Mouse (Mus musculus) heart, adult 2 months (tissue): ENCODE data around the gene Prkab2. TPM values are rescaled to one million over a fixed set of nuclear protein-coding genes. Genes with fewer than 3 reads are reported as not detected.

ENCODE experiments used
- DNase-seq, 2 experiments: peaks; one replicate each; pipeline ENCODE4 v3.0.0; 2021
- H3K27ac ChIP-seq: fragments of 200-600 bp; 2 replicates; pipeline ENCODE4 v1.8.1; 2022
- H3K27me3 ChIP-seq: fragments of 200-500 bp; 2 replicates; pipeline ENCODE4 v1.6.1; 2012; ENCODE audit warnings: mild to moderate bottlenecking, low read length, inconsistent platforms, mixed read lengths; ENCODE audit not compliant: control insufficient read depth, insufficient read depth
- H3K36me3 ChIP-seq: fragments of 200-500 bp; 2 replicates; pipeline ENCODE4 v1.6.1; 2012; ENCODE audit warnings: low read length, inconsistent platforms; ENCODE audit not compliant: control insufficient read depth, insufficient read depth
- H3K4me1 ChIP-seq: fragments of 200-500 bp; 2 replicates; pipeline ENCODE4 v1.6.1; 2011; ENCODE audit warnings: low read length; ENCODE audit not compliant: control insufficient read depth, insufficient read depth
- H3K4me3 ChIP-seq: fragments of 200-600 bp; 2 replicates; pipeline ENCODE4 v1.8.1; 2022
- H3K79me2 ChIP-seq: fragments of 200-500 bp; replicated peaks from 2 replicates; pipeline ENCODE4 v1.6.1; 2012; ENCODE audit warnings: mild to moderate bottlenecking, inconsistent platforms, low read length, moderate library complexity, mixed read lengths; ENCODE audit not compliant: control insufficient read depth, insufficient read depth
- H3K9ac ChIP-seq: fragments of 200-500 bp; 2 replicates; pipeline ENCODE4 v1.6.1; 2012; ENCODE audit warnings: low read depth, mild to moderate bottlenecking, control low read depth, inconsistent platforms, low read length, mixed read lengths
- CTCF ChIP-seq: fragments of 200-600 bp; IDR thresholded peaks from 2 replicates; pipeline ENCODE4 v1.8.1; 2022; ENCODE audit warnings: antibody characterized with exemption, mild to moderate bottlenecking, moderate library complexity
- EP300 ChIP-seq: fragments of 200-500 bp; IDR thresholded peaks from 2 replicates; pipeline ENCODE4 v1.6.1; 2011; ENCODE audit warnings: low read depth, low read length, control low read depth; ENCODE audit not compliant: insufficient read depth
- POLR2A ChIP-seq: fragments of 200-500 bp; IDR thresholded peaks from 2 replicates; pipeline ENCODE4 v1.6.1; 2011; ENCODE audit warnings: mild to moderate bottlenecking, low read depth, low read length, control low read depth; ENCODE audit not compliant: insufficient read depth
- WGBS: fragments of 180-500 bp; shearing (Covaris S2); methylation state at CpG from one replicate; pipeline ENCODE4 v1.1.7; 2018; 5-methylcytosine and 5-hydroxymethylcytosine counted together
- intact Hi-C: fragments of 180-260 bp; cut with DNase I; formaldehyde crosslinking; loops from one replicate; pipeline ENCODE4 v1.15.1; 2025
- polyA plus RNA-seq: library from polyadenylated mRNA; depleted of rRNA; stranded (reverse); fragments of >200 nt; gene quantifications from 2 replicates; pipeline ENCODE4 v1.2.3, GENCODE M21; 2012
- total RNA-seq, 2 experiments: library from RNA; stranded (reverse); gene quantifications; 2 replicates each; pipeline ENCODE4 v1.2.3; 2021

Prkab2 gene
- total and polyA plus RNA-seq, 3 experiments, result 20.2 to 21.6 (median 20.6) TPM

DNA sequence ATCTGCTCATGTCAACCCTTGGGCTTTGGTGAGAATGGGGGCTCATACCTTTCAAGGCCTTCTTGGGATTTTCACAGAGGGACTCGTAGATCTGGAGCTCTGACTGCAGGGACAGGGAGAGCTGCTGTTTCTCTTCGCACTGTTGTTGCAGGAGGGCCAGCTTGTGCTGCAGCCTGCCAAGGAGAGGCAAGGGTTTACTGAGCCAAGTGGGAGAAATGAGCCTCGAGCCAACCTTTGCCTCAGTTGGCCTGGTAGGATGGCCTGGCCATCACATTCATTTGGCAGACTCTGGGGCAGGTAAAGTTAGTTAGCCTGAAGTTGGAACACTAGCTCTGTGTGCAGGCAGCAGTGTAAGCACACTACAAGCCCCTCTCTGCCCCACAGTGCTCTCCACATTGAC lies 41.1 kb downstream of the Prkab2 start:
- 50% methylated on average over 3 of the region's 3 CpGs for WGBS
- intact Hi-C loops, result no loop called here
- H3K36me3 ChIP-seq, result peaks cover 2% of the 10 kb centered on the region; the same call in 1 of the 2 replicates
- no peaks in the 10 kb centered on the region for H3K27me3 ChIP-seq
- H3K27ac ChIP-seq, result no peak overlapping the region
- H3K79me2 ChIP-seq, result no peaks in the 10 kb centered on the region
- DNase-seq, result peak in 1 of 2 experiments; percentile 22
- no peak overlapping the region for H3K9ac ChIP-seq
- no peaks in the 10 kb centered on the region for H3K4me1 ChIP-seq
- TF ChIP-seq POLR2A (no peak), CTCF (no peak), EP300 (no peak)
- H3K4me3 ChIP-seq, result no peak overlapping the region

DNA sequence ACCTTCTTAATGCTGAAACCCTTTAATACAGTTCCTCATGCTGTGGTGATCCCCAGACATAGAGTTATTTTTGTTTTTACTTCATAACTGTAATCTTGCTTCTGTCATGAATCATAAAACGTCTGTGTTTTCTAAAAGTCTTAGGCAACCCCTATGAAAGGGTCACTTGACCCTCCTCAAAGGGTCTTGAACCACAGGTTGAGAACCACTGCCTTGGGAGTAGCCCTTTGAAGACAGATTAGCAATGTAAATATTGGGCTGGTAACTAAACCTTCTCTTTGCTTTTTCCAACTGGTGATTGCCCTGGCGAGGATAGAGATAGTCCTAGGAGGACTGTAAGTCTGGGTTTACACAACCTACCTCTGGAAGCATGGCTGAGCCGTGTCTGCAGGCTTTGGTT lies 43.2 kb downstream of the Prkab2 start:
- 57% methylated on average over 3 of the region's 3 CpGs for WGBS
- no peak overlapping the region for H3K9ac ChIP-seq
- no peaks in the 10 kb centered on the region for H3K4me1 ChIP-seq
- H3K79me2 ChIP-seq, result no peaks in the 10 kb centered on the region
- no peaks in the 10 kb centered on the region for H3K27me3 ChIP-seq
- no peak for DNase-seq
- intact Hi-C loops, result no loop called here
- TF ChIP-seq POLR2A (no peak), CTCF (no peak), EP300 (no peak)
- H3K27ac ChIP-seq, result no peak overlapping the region
- H3K36me3 ChIP-seq, result peaks cover 2% of the 10 kb centered on the region; the same call in 1 of the 2 replicates
- no peak overlapping the region for H3K4me3 ChIP-seq

DNA sequence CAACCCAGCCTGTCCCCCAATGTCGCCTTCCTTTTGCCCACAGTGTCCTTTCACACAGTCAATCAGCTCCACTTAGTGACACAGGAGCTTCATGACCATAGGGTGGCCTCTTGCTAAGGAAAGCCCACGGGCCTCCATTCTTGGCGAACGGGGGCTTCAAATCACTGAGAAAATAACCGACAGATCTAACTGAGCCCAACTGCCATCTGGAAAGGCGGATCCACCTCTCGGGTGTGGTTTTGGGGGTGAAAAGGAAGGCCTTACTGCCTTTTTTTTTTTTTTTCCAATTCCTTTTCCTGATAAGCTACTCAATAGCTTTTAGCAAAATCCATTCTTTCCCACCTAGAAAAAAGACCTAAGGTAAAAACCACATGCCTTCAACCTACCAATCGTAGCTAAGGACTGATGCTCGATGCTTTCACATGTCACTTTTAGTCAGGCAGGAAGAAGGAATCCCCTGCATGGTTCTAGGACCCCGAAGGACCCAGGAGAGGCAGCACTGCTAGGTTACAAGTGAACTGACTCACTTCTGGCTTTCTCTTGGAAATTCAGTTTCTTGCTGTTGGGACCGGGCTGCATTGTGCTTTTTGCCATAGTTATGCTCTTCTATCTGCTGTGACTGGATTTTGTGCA lies 44.6 kb downstream of the Prkab2 start:
- no peak for DNase-seq
- 84% methylated on average over 11 of the region's 11 CpGs for WGBS
- no peak overlapping the region for H3K4me3 ChIP-seq
- no peak overlapping the region for H3K27ac ChIP-seq
- H3K4me1 ChIP-seq, result no peaks in the 10 kb centered on the region
- no peak overlapping the region for H3K9ac ChIP-seq
- H3K36me3 ChIP-seq, result peaks cover 2% of the 10 kb centered on the region; the same call in 1 of the 2 replicates
- no peaks in the 10 kb centered on the region for H3K27me3 ChIP-seq
- no peak for TF ChIP-seq CTCF
- no peak for TF ChIP-seq POLR2A
- TF ChIP-seq EP300, result no peak
- intact Hi-C loops, result no loop called here
- H3K79me2 ChIP-seq, result no peaks in the 10 kb centered on the region

DNA sequence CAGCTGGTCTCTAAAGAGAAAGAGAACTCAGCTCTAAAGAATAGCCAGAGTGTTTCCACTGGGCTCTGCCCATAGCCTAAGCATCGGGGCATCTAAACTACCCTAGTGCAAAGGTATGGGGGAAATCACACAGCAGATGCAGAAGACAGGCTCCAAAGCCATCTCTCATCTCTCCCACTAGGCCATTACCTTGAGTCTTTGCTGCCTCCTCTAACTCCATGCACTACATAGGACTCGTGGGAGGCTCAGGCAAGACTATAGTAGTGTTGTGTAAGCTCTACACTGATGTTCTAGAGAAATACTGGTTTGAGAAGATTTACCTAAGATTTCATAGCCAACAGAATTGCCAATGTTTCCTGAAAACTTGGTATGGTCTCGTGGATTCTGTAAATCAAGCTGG lies 47.5 kb downstream of the Prkab2 start:
- 78% methylated on average over 3 of the region's 3 CpGs for WGBS
- DNase-seq, result no peak
- H3K27me3 ChIP-seq, result no peaks in the 10 kb centered on the region
- TF ChIP-seq EP300 (no peak), POLR2A (no peak), CTCF (no peak)
- H3K9ac ChIP-seq, result no peak overlapping the region
- H3K27ac ChIP-seq, result no peak overlapping the region
- no peak overlapping the region for H3K4me3 ChIP-seq
- no peaks in the 10 kb centered on the region for H3K4me1 ChIP-seq
- 0 out of 2 replicates have a peak, but pooled peaks cover 1% of the 10 kb centered on the region for H3K79me2 ChIP-seq
- intact Hi-C loops, result no loop called here
- peaks cover 2% of the 10 kb centered on the region; the same call in 1 of the 2 replicates for H3K36me3 ChIP-seq

DNA sequence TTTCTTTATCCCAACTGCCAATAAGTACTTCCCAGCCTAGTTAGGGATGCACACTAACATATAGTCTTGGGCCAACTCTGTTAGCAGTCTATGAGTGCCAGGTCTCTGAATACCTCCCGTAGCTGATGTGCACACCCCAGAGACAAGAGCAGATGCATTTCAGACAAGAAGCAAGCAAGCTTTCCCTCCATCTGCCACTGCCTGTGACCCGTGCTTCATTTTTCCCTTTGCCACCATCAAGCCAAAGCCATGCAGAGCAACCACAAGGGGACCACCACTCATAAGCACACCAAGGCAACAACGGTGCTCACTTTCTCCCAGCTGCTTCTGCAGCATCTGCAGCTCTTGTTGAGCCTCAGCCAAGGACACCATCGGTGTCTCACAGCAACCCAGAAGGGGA lies 48.6 kb downstream of the Prkab2 start:
- Histone ChIP-seq H3K27me3 (no peaks in the 10 kb centered on the region), H3K79me2 (0 out of 2 replicates have a peak, but pooled peaks cover 1% of the 10 kb centered on the region), H3K4me3 (no peak overlapping the region), H3K9ac (no peak overlapping the region), H3K4me1 (no peaks in the 10 kb centered on the region), H3K27ac (no peak overlapping the region), H3K36me3 (no peaks in the 10 kb centered on the region)
- 77% methylated on average over 4 of the region's 4 CpGs for WGBS
- intact Hi-C loops, result no loop called here
- no peak for TF ChIP-seq POLR2A
- no peak for TF ChIP-seq EP300
- TF ChIP-seq CTCF, result no peak
- DNase-seq, result no peak

DNA sequence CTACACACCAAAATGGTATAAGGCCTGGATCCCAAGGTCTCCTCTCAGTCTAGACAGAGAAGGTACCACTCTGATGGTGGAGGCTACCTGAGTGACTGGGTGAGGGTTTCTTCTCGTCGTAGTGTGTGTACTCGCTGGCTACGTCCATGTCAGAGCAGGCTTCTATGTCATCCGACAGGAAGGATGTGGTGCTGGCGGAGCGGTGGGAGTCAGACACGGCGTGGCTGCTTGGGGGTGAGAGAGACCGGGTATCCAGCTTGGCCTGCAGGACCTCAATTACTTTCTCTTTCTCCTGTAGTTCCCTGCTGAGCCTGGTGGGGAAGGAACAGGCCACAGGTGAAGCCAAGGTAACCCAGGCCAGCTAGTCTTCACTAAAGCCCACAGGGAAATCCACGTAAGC lies 52.1 kb downstream of the Prkab2 start:
- TF ChIP-seq CTCF, result no peak
- TF ChIP-seq EP300, result no peak
- no peak for TF ChIP-seq POLR2A
- DNase-seq, result no peak
- 0 out of 2 replicates have a peak, but pooled peaks cover 1% of the 10 kb centered on the region for H3K79me2 ChIP-seq
- H3K36me3 ChIP-seq, result no peaks in the 10 kb centered on the region
- intact Hi-C loops, result no loop called here
- no peak overlapping the region for H3K27ac ChIP-seq
- H3K27me3 ChIP-seq, result no peaks in the 10 kb centered on the region; the same call in 1 of the 2 replicates
- no peak overlapping the region for H3K9ac ChIP-seq
- 81% methylated on average over 11 of the region's 11 CpGs for WGBS
- no peak overlapping the region for H3K4me3 ChIP-seq
- no peaks in the 10 kb centered on the region for H3K4me1 ChIP-seq
